Mouse (Mus musculus) liver, postnatal 0 days (tissue): ENCODE results near the gene Ntn5. TPM values are rescaled to one million over a fixed set of nuclear protein-coding genes. Genes with fewer than 3 reads are reported as not detected.

ENCODE experiments used
- ATAC-seq: fragments of 200-750 bp; cut with Nextera tagmentation; 2 replicates; pipeline ENCODE4 v1.8.0; 2017; ENCODE audit warnings: mild to moderate bottlenecking, moderate library complexity
- DNase-seq: peaks from one replicate; pipeline ENCODE4 v3.0.0-alpha.2; 2016
- H3K27ac ChIP-seq: fragments of 300-500 bp; sonication (generic); 2 replicates; pipeline ENCODE4 v1.5.1; 2014; ENCODE audit warnings: antibody characterized with exemption, moderate library complexity, mild to moderate bottlenecking, low read depth
- H3K27me3 ChIP-seq: fragments of 300-500 bp; sonication (generic); 2 replicates; pipeline ENCODE4 v1.6.1; 2014; ENCODE audit warnings: low read length, control low read depth, mixed read lengths; ENCODE audit not compliant: insufficient read depth
- H3K36me3 ChIP-seq: fragments of 300-500 bp; sonication (generic); replicated peaks from 2 replicates; pipeline ENCODE4 v1.6.1; 2014; ENCODE audit warnings: mild to moderate bottlenecking, control low read depth, low read length, moderate library complexity, mixed read lengths; ENCODE audit not compliant: insufficient read depth
- H3K4me1 ChIP-seq: fragments of 300-500 bp; sonication (generic); 2 replicates; pipeline ENCODE4 v1.6.1; 2014; ENCODE audit warnings: antibody characterized with exemption, mild to moderate bottlenecking, control low read depth; ENCODE audit not compliant: insufficient read depth
- H3K4me2 ChIP-seq: fragments of 300-500 bp; sonication (generic); 2 replicates; pipeline ENCODE4 v1.6.1; 2014; ENCODE audit warnings: low read depth, mild to moderate bottlenecking, low read length, moderate library complexity, mixed read lengths
- H3K4me3 ChIP-seq: fragments of 300-500 bp; sonication (generic); 2 replicates; pipeline ENCODE4 v1.5.1; 2014; ENCODE audit warnings: low read depth, low read length
- H3K9ac ChIP-seq: fragments of 300-500 bp; sonication (generic); replicated peaks from 2 replicates; pipeline ENCODE4 v1.6.1; 2014; ENCODE audit warnings: mild to moderate bottlenecking, moderate library complexity
- H3K9me3 ChIP-seq: fragments of 300-500 bp; sonication (generic); 2 replicates; pipeline ENCODE4 v1.6.1; 2016; ENCODE audit warnings: mild to moderate bottlenecking, control low read depth, low read length, mixed read lengths
- CTCF ChIP-seq: sonication (generic); IDR thresholded peaks from 2 replicates; pipeline ENCODE4 v1.5.1; 2016; ENCODE audit warnings: antibody characterized with exemption, low read depth
- EP300 ChIP-seq: IDR thresholded peaks from 2 replicates; pipeline ENCODE4 v1.6.1; 2016; ENCODE audit warnings: antibody characterized with exemption, low read depth, mild to moderate bottlenecking
- WGBS: fragments of 180-500 bp; shearing (Covaris S2); extraction: QIAGEN DNeasy Blood & Tissue Kit; methylation state at CpG from one replicate; pipeline ENCODE4 v1.1.7; 2014; ENCODE audit not compliant: insufficient replicate concordance; 5-methylcytosine and 5-hydroxymethylcytosine counted together
- polyA plus RNA-seq: library from polyadenylated mRNA; unstranded; fragments of >200 nt; fragmentation: Nextera tagmentation; extraction: Ambion mirVana; gene quantifications from 2 replicates; pipeline ENCODE4 v1.2.1, GENCODE M21; 2015

The Ntn5 gene
- polyA plus RNA-seq, 1 experiment from 2014 or later = not detected

DNA sequence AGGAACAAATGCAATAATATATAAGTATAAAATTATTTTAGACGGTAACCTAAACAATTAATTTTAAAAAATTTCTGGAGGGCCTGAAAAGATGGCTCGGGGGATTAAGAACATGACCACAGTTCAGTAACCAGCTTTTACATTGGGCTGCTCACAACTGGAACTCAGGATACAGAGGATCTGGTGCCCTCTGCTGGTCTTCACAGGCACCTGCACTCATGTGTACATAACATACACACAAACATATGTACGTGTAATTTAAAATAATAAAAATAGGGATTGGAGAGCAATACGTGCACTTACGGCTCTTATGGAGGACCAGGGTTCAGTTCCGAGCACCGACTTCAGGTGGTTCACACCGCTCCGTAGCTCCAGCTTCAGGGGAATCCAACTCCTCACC lies 14.9 kb upstream of the Ntn5 start:
- WGBS = 92% methylated on average over 9 of the region's 9 CpGs
- no peak overlapping the region for H3K27ac ChIP-seq
- no peaks in the 10 kb centered on the region for H3K9me3 ChIP-seq
- H3K9ac ChIP-seq = no peak overlapping the region
- TF ChIP-seq EP300 = no peak
- TF ChIP-seq CTCF = peak; percentile 48
- H3K4me3 ChIP-seq = no peak overlapping the region
- H3K36me3 ChIP-seq = no peaks in the 10 kb centered on the region
- ATAC-seq (no peak), DNase-seq (no peak)
- no peaks in the 10 kb centered on the region for H3K27me3 ChIP-seq
- 0 out of 2 replicates have a peak, but pooled peaks cover 3% of the 10 kb centered on the region for H3K4me1 ChIP-seq
- H3K4me2 ChIP-seq = no peak overlapping the region

DNA sequence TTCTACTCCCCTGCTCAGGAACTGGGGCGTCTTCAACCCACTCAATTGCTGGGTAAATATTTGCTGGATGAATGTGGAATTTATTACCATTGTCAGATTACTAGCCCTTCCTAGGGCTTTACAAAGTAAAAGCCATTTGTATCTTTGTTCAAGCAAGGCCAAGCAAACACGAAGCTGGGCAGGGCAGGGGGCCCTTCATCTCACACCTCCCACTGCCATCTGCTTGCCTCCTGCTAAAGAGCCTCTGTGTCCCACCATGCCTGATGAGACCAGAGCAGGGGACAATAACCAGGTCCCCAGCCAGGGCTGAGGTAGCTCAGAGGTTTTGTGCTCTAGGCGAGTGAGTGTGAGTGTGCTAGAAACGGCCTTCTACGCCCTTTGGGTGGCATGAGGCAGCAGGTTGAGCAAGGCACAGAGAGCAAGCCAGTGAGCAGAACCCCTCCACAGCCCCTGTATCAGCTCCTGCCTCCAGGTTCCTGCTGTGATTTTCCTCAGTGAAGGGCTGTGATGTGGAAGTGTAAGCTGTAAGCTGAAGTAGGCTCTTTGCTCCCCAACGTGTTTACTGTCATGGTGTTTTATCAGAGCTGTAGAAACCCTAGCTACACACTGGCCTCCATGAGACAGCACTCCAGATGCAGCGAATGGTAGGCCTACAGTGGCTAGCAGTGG lies 6.1 kb upstream of the Ntn5 start:
- no peak for DNase-seq
- TF ChIP-seq EP300 (no peak), CTCF (no peak)
- Histone ChIP-seq H3K9me3 (no peaks in the 10 kb centered on the region), H3K4me3 (no peak overlapping the region), H3K4me2 (no peak overlapping the region), H3K36me3 (no peaks in the 10 kb centered on the region), H3K4me1 (peaks cover 16% of the 10 kb centered on the region), H3K9ac (no peak overlapping the region), H3K27me3 (no peaks in the 10 kb centered on the region), H3K27ac (no peak overlapping the region)
- 65% methylated on average over 7 of the region's 7 CpGs for WGBS
- ATAC-seq = no peak

DNA sequence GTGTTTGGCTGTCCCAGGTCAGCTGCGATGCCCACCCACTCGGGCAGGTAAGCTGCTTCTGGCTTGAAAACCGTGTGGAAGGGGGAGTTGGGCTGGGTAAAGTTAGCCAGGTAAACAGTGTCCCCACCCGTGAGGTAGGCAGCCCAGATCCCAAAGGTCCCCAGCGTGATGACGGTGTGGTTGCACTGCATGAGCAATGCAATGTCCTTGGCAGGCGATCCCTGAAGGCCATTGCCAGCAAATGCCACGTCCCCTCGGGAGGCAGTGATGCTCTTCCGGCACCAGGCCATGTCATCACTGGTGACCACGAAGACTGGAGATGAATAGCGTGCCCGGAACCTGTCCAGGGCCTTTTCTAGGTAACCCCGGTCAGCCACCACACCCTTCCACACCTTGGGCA lies 5.3 kb upstream of the Ntn5 start:
- peaks cover 16% of the 10 kb centered on the region for H3K4me1 ChIP-seq
- H3K27ac ChIP-seq = no peak overlapping the region
- no peak for ATAC-seq
- DNase-seq = no peak
- no peaks in the 10 kb centered on the region for H3K36me3 ChIP-seq
- H3K4me3 ChIP-seq = no peak overlapping the region
- no peaks in the 10 kb centered on the region for H3K9me3 ChIP-seq
- H3K9ac ChIP-seq = no peak overlapping the region
- no peak overlapping the region for H3K4me2 ChIP-seq
- 84% methylated on average over 14 of the region's 14 CpGs for WGBS
- no peaks in the 10 kb centered on the region for H3K27me3 ChIP-seq
- TF ChIP-seq EP300 = no peak
- no peak for TF ChIP-seq CTCF

DNA sequence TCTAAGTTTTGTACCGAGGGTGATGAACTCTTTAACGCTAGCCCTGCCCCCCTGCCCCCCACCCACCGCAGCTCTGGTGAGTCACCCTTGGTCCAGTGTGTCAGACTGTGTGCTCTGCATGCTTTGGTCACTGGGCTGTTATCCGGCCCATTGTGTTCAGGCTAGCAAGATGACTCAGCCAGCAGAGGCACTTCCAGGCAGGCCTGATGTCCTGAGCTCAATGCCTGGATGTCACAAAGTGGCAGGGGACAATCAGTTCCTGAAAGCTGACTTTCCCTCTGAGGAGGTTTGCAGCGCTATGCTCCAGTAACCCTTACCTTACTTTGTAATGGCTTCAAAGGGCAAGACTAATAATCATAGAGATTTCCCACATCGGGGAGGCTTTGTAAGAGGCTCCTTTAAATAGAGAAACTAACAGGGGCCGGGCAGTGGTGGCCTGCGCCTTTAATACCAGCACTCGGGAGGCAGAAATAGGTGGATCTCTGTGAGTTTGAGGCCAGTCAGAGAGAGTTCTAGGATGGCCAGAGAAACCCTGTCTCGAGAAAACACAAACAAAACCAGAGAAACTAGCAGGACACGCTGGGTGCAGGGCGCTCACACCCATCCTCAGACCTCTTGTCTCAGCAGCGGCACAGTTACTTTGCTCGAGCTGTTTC lies 3.7 kb upstream of the Ntn5 start:
- Histone ChIP-seq H3K4me1 (peaks cover 16% of the 10 kb centered on the region), H3K4me2 (no peak overlapping the region), H3K4me3 (no peak overlapping the region), H3K9ac (no peak overlapping the region), H3K36me3 (no peaks in the 10 kb centered on the region), H3K27me3 (no peaks in the 10 kb centered on the region), H3K27ac (peak overlapping the region; percentile 60), H3K9me3 (no peaks in the 10 kb centered on the region)
- DNase-seq (no peak), ATAC-seq (peak; percentile 73)
- TF ChIP-seq EP300 (peak; percentile 72), CTCF (no peak)
- WGBS = 76% methylated on average over 14 of the region's 14 CpGs

DNA sequence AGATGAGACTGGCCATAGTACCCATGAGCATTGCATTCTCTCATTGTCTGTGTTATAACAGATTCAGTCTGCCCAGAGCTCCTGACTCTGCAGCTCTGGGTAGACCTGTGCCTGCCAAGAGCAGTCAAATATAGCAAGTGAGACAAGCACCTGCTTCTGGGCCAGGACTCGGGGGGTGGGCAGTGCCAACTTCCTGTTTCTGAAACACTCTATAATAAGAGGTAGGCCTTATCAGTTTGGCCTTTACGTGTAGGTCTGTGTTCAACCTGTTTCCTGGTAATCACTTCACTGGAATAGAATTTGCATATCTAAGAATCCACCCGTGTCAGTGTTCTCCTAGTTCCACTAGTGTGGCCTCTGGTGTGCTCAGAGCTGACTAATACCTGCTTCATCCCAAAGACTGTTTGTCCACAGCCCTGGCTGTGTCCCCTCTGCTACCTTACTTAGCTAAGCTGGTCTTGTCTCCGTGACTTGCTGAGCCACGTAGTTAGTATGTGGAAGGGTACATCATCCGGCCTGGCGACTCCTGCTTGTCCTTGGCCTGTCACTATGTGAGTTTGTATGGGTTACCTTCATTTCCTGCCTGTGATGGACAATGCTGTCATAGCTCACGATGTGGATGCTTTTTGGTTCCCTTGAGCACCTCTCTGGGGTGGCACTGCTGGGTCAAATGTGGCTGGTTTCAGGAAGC lies 2.6 kb upstream of the Ntn5 start:
- Histone ChIP-seq H3K4me3 (no peak overlapping the region), H3K4me2 (no peak overlapping the region), H3K9ac (no peak overlapping the region), H3K4me1 (peaks cover 16% of the 10 kb centered on the region), H3K36me3 (no peaks in the 10 kb centered on the region), H3K27ac (0 out of 2 replicates have a peak overlapping the region, but pooled peaks have one; percentile 60), H3K9me3 (no peaks in the 10 kb centered on the region), H3K27me3 (no peaks in the 10 kb centered on the region)
- TF ChIP-seq EP300 (no peak), CTCF (no peak)
- ATAC-seq = 0 out of 2 replicates have a peak, but pooled peaks have one; percentile 20
- no peak for DNase-seq
- 43% methylated on average over 8 of the region's 8 CpGs for WGBS
